Mouse (Mus musculus) cerebellum, adult 8-10 months (tissue): Measurements from ENCODE around the gene Pald1.

Experiments used
- DNase-seq: peaks from one replicate; pipeline ENCODE4 v3.0.0; 2022

The Pald1 gene

DNA sequence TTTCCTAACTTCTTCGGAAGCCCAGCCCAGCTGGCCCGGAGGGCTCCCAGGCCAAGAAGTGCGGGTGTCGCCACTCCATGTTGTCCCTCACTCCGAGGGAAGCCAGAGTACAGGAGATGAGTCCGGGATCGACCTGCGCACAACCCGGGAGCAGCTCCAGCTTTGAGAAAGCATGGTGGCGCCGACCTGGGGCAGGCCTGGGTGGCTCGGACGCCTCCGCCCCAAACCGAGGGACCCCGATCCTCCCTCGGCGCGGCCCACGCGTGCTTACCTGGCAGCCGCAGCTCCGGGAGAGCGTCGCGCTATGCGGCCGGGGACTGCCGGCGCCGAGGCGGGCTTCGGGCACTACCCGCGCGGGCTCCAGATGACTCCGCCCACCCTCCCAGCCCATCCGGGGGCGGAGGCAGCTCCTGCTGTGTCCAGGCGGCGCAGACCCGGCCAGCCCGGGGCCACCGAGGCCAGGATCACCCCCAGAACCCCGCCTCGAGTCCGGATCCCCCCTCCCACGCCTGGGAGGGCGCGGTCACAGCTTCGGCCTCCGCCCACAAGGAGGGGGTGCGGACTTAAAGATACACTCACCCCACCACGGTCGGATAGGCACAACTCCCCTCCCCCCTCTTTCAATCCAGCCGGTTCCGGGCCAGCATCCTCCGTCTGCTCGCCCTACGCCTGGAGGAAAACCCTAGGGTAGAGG, at the start of gene Pald1:
Gene Pald1 (minus strand): TSS at position 510 of the 694 bp plus-strand sequence.
- peak; percentile 48 for DNase-seq

DNA sequence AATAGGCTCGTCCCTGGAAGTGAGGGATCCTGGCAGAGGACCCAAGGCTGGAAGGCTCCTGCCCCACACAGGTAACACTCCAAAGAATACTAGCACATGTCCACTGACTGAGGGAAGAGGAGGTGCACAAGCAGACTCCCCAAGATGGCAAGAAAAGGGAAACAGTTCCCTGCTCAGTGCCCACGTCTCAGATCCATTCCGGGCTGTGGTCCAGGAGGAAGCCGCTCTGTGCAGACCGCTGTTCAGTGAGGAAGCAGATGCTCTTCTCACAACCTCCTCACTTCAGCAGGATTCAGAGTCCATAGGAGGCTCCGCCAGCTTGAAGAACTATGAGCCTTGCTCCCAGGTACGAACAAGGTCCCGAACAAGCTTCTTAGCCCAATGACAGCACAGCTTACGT, 48.0 kb upstream of the Pald1 start:
- no peak for DNase-seq

DNA sequence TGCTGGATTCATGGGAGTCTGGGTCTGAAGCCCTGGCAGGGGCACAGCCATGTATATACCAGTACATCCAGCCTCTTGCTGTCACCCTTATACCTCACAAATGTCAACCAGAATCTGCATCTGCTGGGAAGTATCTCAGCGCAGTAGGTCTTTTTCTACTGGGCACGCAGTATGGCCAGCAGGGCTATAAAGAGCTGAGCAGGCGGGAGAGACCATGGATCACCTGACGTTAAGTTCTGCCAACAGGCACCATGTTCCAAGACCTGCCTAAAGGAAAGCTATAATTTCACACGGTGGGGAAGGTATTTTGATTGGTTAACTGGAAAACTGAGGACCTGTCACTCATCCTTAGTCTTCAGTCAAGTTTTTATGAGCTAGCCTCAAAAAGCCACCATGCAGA, 45.7 kb upstream of the Pald1 start:
- DNase-seq, result no peak

GRCm38 (mm10) chr10:61428416-61428815, 45.1 kb upstream of the Pald1 start:
- DNase-seq, result no peak

GRCm38 (mm10) chr10:61427951-61428350, 44.6 kb upstream of the Pald1 start:
- no peak for DNase-seq

GRCm38 (mm10) chr10:61426251-61426757, 43.0 kb upstream of the Pald1 start:
- DNase-seq, result no peak

- DNase-seq, result no peak
Measured at GRCm38 (mm10) chr10:61425047-61425446, 41.7 kb upstream of the Pald1 start.

GRCm38 (mm10) chr10:61424500-61424899, 41.2 kb upstream of the Pald1 start:
- no peak for DNase-seq

DNA sequence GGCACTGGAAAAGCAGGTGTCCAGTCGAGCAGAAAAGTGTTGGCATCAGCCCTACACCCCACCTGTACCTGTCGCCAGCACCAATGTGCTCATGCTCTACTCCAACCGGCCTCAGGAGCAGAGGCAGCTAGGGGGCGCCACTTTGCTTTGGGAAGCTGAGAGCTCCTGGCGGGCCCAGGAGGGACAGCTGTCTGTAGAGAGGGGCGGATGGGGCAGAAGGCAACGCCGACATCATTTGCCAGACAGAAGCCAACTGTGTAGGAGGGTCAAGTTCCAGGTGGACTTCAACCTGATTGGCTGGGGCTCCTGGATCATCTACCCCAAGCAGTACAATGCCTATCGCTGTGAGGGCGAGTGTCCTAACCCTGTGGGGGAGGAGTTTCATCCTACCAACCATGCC, 40.0 kb upstream of the Pald1 start:
- DNase-seq, result no peak

GRCm38 (mm10) chr10:61422861-61423260, 39.5 kb upstream of the Pald1 start:
- DNase-seq, result no peak

GRCm38 (mm10) chr10:61420011-61420410, 36.7 kb upstream of the Pald1 start:
- no peak for DNase-seq

DNA sequence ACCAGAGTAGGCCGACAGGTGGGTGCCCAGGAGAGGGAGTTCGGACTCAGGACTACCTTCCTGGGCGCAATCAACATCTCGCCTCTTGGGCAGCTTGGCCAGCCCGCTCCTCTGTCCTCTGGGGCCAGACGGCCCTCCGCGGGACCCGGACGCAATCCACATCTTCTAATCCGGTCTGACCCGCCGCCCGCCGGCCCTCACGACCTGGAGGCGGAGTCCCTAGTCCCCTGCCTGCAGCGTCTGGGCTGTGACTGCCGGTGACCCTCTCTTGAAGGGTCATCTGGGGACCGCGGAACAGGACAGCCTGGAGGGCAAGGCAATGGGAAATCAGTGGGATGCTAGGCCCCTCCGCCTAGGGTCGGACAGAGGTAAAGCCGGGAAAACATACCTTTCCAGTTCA, 35.8 kb upstream of the Pald1 start:
- DNase-seq, result no peak

- no peak for DNase-seq
Measured at GRCm38 (mm10) chr10:61418131-61418900, 35.0 kb upstream of the Pald1 start.

DNA sequence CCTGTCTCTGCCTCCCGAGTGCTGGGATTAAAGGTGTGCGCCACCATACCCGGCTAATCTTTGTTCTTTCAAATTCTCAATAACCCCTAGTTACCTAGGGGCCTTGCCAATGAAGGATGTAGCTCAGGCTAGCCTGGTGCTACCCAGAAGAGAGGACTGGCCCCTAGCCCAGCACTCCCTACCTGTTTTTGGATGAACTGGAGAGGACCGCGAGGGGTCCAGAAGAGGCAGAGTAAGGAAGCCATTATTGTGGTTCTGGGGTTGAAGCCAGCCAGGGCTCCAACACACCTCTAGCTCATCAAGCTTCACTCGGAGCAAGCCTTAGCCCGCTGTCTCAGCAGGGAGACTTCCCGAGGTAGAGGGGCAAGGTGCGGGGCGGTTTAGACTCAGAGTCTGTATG, 34.3 kb upstream of the Pald1 start, which contains the start of gene Nodal:
Gene Nodal (plus strand): TSS at position 301 of the 400 bp plus-strand sequence.
- no peak for DNase-seq

- no peak for DNase-seq
Measured at GRCm38 (mm10) chr10:61417046-61417445, 33.7 kb upstream of the Pald1 start.

- DNase-seq, result no peak
Measured at GRCm38 (mm10) chr10:61416561-61416960, 33.2 kb upstream of the Pald1 start.

- DNase-seq, result no peak
Measured at GRCm38 (mm10) chr10:61415890-61416289, 32.6 kb upstream of the Pald1 start.

GRCm38 (mm10) chr10:61415240-61415639, 31.9 kb upstream of the Pald1 start:
- DNase-seq, result no peak

- DNase-seq, result no peak
Measured at GRCm38 (mm10) chr10:61412910-61413625, 29.7 kb upstream of the Pald1 start.

DNA sequence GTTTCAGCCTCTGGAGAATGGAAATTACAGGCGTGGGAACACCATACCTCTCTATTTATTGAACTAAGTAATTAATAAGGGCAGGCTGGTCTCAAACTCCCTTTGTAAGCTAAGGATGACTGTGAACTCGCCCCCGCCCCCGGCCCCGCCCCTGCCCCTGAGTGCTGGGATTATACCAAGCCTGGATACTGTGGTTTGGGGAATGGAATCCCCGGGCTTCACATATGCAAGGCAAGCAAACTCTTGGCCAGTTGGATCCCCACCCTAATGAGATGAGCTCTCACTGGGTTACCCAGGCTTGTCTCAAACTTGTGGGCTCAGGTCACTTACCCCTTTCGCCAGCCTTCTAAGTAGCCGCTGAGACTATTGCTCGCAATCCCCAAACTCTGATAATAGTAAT, 26.9 kb upstream of the Pald1 start:
- no peak for DNase-seq

DNA sequence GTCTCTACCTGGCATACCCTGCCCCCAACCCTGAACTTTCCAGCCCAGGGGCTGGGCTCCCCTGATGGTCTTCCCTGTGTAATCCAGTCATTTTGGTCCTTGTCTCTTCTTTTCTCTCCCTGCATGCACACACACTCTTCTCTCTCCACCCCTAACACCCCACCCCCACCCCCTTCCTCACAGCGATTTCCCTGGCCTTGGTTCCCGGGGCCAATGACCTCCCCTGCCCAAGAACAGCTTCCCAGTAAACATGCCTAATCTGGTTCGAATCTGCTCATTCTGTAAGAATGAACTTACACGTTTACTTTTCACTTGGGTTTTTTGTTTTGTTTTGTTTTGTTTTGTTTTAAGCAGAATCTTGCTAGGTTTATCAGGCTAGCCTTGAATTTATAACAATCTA, 26.4 kb upstream of the Pald1 start:
- DNase-seq, result no peak

DNA sequence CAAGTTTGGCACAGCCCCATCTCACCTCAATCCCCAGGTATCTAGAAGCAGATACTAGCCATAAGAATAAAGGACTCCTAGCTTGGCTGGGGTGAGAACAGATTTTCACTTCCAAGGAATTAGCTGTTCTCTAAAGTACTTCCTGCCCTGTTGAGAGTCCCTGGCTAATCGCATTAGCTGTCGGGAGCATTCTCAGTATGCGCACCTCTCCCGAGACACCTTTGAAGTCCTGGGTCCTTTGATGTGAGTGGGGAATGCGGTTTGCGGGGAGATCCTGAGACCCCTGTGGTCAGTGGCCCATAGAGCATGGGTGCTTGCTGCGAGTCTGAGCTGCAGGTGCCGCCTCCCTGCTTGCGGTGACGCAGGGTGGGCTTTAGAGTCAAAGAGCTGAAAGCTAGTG, 22.6 kb upstream of the Pald1 start:
- no peak for DNase-seq

- no peak for DNase-seq
Measured at GRCm38 (mm10) chr10:61402911-61403310, 19.6 kb upstream of the Pald1 start.

DNA sequence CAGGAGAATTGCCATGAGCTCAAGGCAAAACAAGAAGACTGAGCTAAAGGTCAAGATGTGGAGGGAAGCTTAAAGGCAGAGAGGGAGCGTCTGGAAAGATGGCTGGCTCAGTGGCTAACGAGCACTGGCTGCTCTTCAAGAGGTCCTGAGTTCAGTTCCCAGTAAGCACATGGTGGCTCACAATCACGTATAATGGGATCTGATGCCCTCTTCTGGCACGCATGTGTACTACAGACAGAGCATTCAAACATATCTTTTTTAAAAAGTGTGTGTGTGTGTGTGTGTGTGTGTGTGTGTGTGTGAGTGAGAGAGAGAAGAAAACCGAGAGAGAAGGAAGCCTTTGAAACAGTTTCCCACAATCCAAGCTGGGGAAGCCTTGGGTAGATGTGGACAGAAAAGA, 19.1 kb upstream of the Pald1 start:
- DNase-seq, result no peak
